Mouse (Mus musculus) ES-E14 (cell line): ENCODE data around the gene Aamp.

ENCODE experiments used
- CHD2 ChIP-seq: IDR thresholded peaks from 2 replicates; pipeline ENCODE4 v1.6.1; 2014; ENCODE audit warnings: mild to moderate bottlenecking, low read depth, low read length, inconsistent platforms
- MAFK ChIP-seq: IDR thresholded peaks from 2 replicates; pipeline ENCODE4 v1.6.1; 2014; ENCODE audit warnings: mild to moderate bottlenecking, low read depth, low read length, inconsistent platforms; ENCODE audit not compliant: insufficient read depth
- ZC3H11A ChIP-seq: IDR thresholded peaks from 2 replicates; pipeline ENCODE4 v1.6.1; 2012; ENCODE audit warnings: low read depth, mild to moderate bottlenecking, inconsistent platforms, low read length, borderline replicate concordance

- TF ChIP-seq MAFK: no peak
- no peak for TF ChIP-seq CHD2
- no peak for TF ChIP-seq ZC3H11A
Measured at GRCm38 (mm10) chr1:74313049-74313692, 28.6 kb upstream of the Aamp start.
